Mouse (Mus musculus): Measurements from ENCODE around the gene Btbd10. TPM values are rescaled to one million over a fixed set of nuclear protein-coding genes. Genes with fewer than 3 reads are reported as not detected.

The Btbd10 gene
- polyA plus RNA-seq, 1 experiment from 2014 or later: 25.6 TPM

- Histone ChIP-seq H3K36me3 (ENCODE audit: insufficient read depth, low read length) (no peaks in the 10 kb centered on the region), H3K27me3 (ENCODE audit: insufficient read depth, low read length) (no peaks in the 10 kb centered on the region), H3K9me3 (ENCODE audit: low read length) (no peaks in the 10 kb centered on the region), H3K4me3 (ENCODE audit: low read length) (no peak overlapping the region), H3K4me1 (ENCODE audit: insufficient read depth, low read length) (peaks cover 4% of the 10 kb centered on the region; the same call in 1 of the 2 replicates), H3K9ac (replicated peaks; ENCODE audit: low read length) (no peak overlapping the region), H3K27ac (ENCODE audit: low read length) (no peak overlapping the region), H3K4me2 (replicated peaks; ENCODE audit: low read depth, low read length) (no peak overlapping the region)
- ATAC-seq (ENCODE audit: low FRiP score, low TSS enrichment): peak; percentile 49; the same call in 1 of the 2 replicates
- WGBS: 78% methylated on average over 5 of the region's 6 CpGs
These were observed 96.7 kb downstream of the Btbd10 start for GRCm38 (mm10) chr7:113272338-113272997.

- ATAC-seq (ENCODE audit: low FRiP score, low TSS enrichment): no peak
These were observed 98.2 kb downstream of the Btbd10 start for GRCm38 (mm10) chr7:113270991-113271390.

GRCm38 (mm10) chr7:113270551-113270950, 98.6 kb downstream of the Btbd10 start:
- ATAC-seq (ENCODE audit: low FRiP score, low TSS enrichment): no peak
- H3K4me3 ChIP-seq (ENCODE audit: low read length): no peak overlapping the region
- H3K36me3 ChIP-seq (ENCODE audit: insufficient read depth, low read length): no peaks in the 10 kb centered on the region
- no peak overlapping the region for H3K4me2 ChIP-seq (replicated peaks; ENCODE audit: low read depth, low read length)
- H3K9me3 ChIP-seq (ENCODE audit: low read length): no peaks in the 10 kb centered on the region
- 67% methylated on average over 10 of the region's 10 CpGs for WGBS
- H3K9ac ChIP-seq (replicated peaks; ENCODE audit: low read length): no peak overlapping the region
- no peak overlapping the region for H3K27ac ChIP-seq (ENCODE audit: low read length)
- H3K4me1 ChIP-seq (ENCODE audit: insufficient read depth, low read length): peaks cover 4% of the 10 kb centered on the region; the same call in 1 of the 2 replicates
- no peaks in the 10 kb centered on the region for H3K27me3 ChIP-seq (ENCODE audit: insufficient read depth, low read length)

More at GRCm38 (mm10) chr7:113270991-113271390, 98.2 kb downstream of the Btbd10 start:
- no peak overlapping the region for H3K27ac ChIP-seq (ENCODE audit: low read length)
- H3K4me1 ChIP-seq (ENCODE audit: insufficient read depth, low read length): peaks cover 4% of the 10 kb centered on the region; the same call in 1 of the 2 replicates
- H3K9me3 ChIP-seq (ENCODE audit: low read length): no peaks in the 10 kb centered on the region
- no peak overlapping the region for H3K9ac ChIP-seq (replicated peaks; ENCODE audit: low read length)
- H3K4me3 ChIP-seq (ENCODE audit: low read length): no peak overlapping the region
- WGBS: 81% methylated on average over 2 of the region's 2 CpGs
- no peaks in the 10 kb centered on the region for H3K36me3 ChIP-seq (ENCODE audit: insufficient read depth, low read length)
- no peak overlapping the region for H3K4me2 ChIP-seq (replicated peaks; ENCODE audit: low read depth, low read length)
- H3K27me3 ChIP-seq (ENCODE audit: insufficient read depth, low read length): no peaks in the 10 kb centered on the region

- Histone ChIP-seq H3K36me3 (ENCODE audit: insufficient read depth, low read length) (no peaks in the 10 kb centered on the region), H3K27me3 (ENCODE audit: insufficient read depth, low read length) (no peaks in the 10 kb centered on the region), H3K9me3 (ENCODE audit: low read length) (no peaks in the 10 kb centered on the region), H3K4me3 (ENCODE audit: low read length) (no peak overlapping the region), H3K9ac (replicated peaks; ENCODE audit: low read length) (no peak overlapping the region), H3K4me1 (ENCODE audit: insufficient read depth, low read length) (peaks cover 4% of the 10 kb centered on the region; the same call in 1 of the 2 replicates), H3K27ac (ENCODE audit: low read length) (no peak overlapping the region), H3K4me2 (replicated peaks; ENCODE audit: low read depth, low read length) (no peak overlapping the region)
- no peak for ATAC-seq (ENCODE audit: low FRiP score, low TSS enrichment)
- WGBS: 72% methylated on average over 3 of the region's 3 CpGs
These were observed 99.3 kb downstream of the Btbd10 start for GRCm38 (mm10) chr7:113269921-113270320.

GRCm38 (mm10) chr7:113269081-113269480, 100.1 kb downstream of the Btbd10 start:
- no peak for ATAC-seq (ENCODE audit: low FRiP score, low TSS enrichment)
- Histone ChIP-seq H3K9me3 (ENCODE audit: low read length) (no peaks in the 10 kb centered on the region), H3K27ac (ENCODE audit: low read length) (no peak overlapping the region), H3K4me2 (replicated peaks; ENCODE audit: low read depth, low read length) (no peak overlapping the region), H3K4me1 (ENCODE audit: insufficient read depth, low read length) (peaks cover 4% of the 10 kb centered on the region; the same call in 1 of the 2 replicates), H3K27me3 (ENCODE audit: insufficient read depth, low read length) (no peaks in the 10 kb centered on the region), H3K4me3 (ENCODE audit: low read length) (no peak overlapping the region), H3K9ac (replicated peaks; ENCODE audit: low read length) (no peak overlapping the region), H3K36me3 (ENCODE audit: insufficient read depth, low read length) (no peaks in the 10 kb centered on the region)

- Histone ChIP-seq H3K9me3 (ENCODE audit: low read length) (no peaks in the 10 kb centered on the region), H3K36me3 (ENCODE audit: insufficient read depth, low read length) (no peaks in the 10 kb centered on the region), H3K9ac (replicated peaks; ENCODE audit: low read length) (no peak overlapping the region), H3K27ac (ENCODE audit: low read length) (no peak overlapping the region), H3K27me3 (ENCODE audit: insufficient read depth, low read length) (no peaks in the 10 kb centered on the region), H3K4me1 (ENCODE audit: insufficient read depth, low read length) (peaks cover 4% of the 10 kb centered on the region; the same call in 1 of the 2 replicates), H3K4me2 (replicated peaks; ENCODE audit: low read depth, low read length) (no peak overlapping the region), H3K4me3 (ENCODE audit: low read length) (no peak overlapping the region)
- no peak for ATAC-seq (ENCODE audit: low FRiP score, low TSS enrichment)
- 79% methylated on average over 9 of the region's 9 CpGs for WGBS
These were observed 100.9 kb downstream of the Btbd10 start for GRCm38 (mm10) chr7:113268287-113268686.

Other genes with a start within 250 kb of the Btbd10 start
- gene Arntl, start 161.9 kb downstream of the Btbd10 start, polyA plus RNA-seq (2015; fragmentation: Nextera tagmentation; extraction: Ambion mirVana): 9.7 and 10.5 TPM in 2 replicates
- not detected in 2 replicates for gene Pth, start 19.2 kb upstream of the Btbd10 start, polyA plus RNA-seq (2015; fragmentation: Nextera tagmentation; extraction: Ambion mirVana)
- gene Far1, start 144.4 kb upstream of the Btbd10 start, polyA plus RNA-seq (2015; fragmentation: Nextera tagmentation; extraction: Ambion mirVana): 98.3 and 100.0 TPM in 2 replicates